Mouse (Mus musculus): ENCODE results near the gene Dock9.

DNA sequence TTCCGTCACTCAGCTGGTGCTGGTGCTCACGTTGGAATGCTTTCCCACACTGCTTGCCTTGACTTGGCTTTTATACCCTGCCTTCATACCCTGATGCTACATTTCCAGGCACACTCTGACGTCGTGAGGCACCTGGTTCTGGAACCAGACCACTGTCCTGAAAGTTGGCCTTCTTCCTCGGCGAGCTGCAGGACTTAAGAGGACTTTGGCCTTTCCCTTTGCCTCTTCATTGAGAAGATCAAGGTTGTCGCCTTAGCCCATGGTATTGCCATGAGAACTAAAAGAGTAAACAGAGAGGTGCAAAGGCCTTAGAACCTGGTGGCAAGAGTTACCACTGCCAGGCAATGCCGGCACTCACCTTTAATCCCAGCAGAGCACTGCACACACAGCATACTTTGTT is 73.1 kb downstream of the Dock9 start:
- no peak for TF ChIP-seq NRF1 (IDR thresholded peaks at IDR 0.05; ENCODE audit: low read depth, low read length)
- no peak for TF ChIP-seq CTCF (conservative IDR thresholded peaks at IDR 0.05 in 1 of 2, IDR thresholded peaks at IDR 0.05 in 1 of 2; ENCODE audit: low read depth in 2 of 2, low read length in 2 of 2)
- TF ChIP-seq CHD1 (IDR thresholded peaks at IDR 0.05; ENCODE audit: low read depth, low read length), result no peak
- TF ChIP-seq POLR2A (IDR thresholded peaks at IDR 0.05; ENCODE audit: low read depth, low read length), result no peak
- no peak for TF ChIP-seq ZC3H11A (IDR thresholded peaks at IDR 0.05; ENCODE audit: low read depth, low read length)
- TF ChIP-seq USF1 (IDR thresholded peaks at IDR 0.05; ENCODE audit: low read depth, low read length), result no peak

Measured in CH12.LX (cell line).